Mouse (Mus musculus) MEL (cell line): ENCODE data around the gene Entpd6. TPM values are rescaled to one million over a fixed set of nuclear protein-coding genes. Genes with fewer than 3 reads are reported as not detected.

Experiments
- DNase-seq: peaks from one replicate; pipeline ENCODE4 v3.0.0; 2011; ENCODE audit warnings: low read depth, low spot score
- H3K27ac ChIP-seq: 2 replicates; pipeline ENCODE4 v1.5.1; 2012; ENCODE audit warnings: low read depth, mild to moderate bottlenecking, control low read depth, low read length, moderate library complexity; ENCODE audit not compliant: control insufficient read depth
- H3K27me3 ChIP-seq, 2 experiments: fragments of 150-350 bp in 1 of 2; sonication (generic) in 1 of 2; 2 replicates each; pipeline ENCODE4 v1.6.1; 2012; ENCODE audit warnings: low read length in 2 of 2, mild to moderate bottlenecking in 2 of 2, improper control_type of control experiment in 1 of 2, moderate library complexity in 1 of 2; ENCODE audit not compliant: insufficient read depth in 2 of 2, control insufficient read depth in 1 of 2
- H3K36me3 ChIP-seq, 2 experiments: 2 replicates each; pipeline ENCODE4 v1.6.1; 2012 to 2014; ENCODE audit warnings: low read length in 2 of 2, improper control_type of control experiment in 1 of 2, inconsistent platforms in 1 of 2, mild to moderate bottlenecking in 1 of 2; ENCODE audit not compliant: insufficient read depth in 2 of 2, control insufficient read depth in 1 of 2
- H3K4me1 ChIP-seq, 2 experiments: fragments of 150-350 bp in 1 of 2; sonication (generic) in 1 of 2; 2 replicates each; pipeline ENCODE4 v1.6.1; 2012; ENCODE audit warnings: low read length in 2 of 2, improper control_type of control experiment in 1 of 2, mild to moderate bottlenecking in 1 of 2; ENCODE audit not compliant: insufficient read depth in 2 of 2, control insufficient read depth in 1 of 2
- H3K4me3 ChIP-seq, 2 experiments: fragments of 150-350 bp in 1 of 2; sonication (generic) in 1 of 2; 2 replicates each; pipeline ENCODE4 v1.5.1; 2012; ENCODE audit warnings: low read depth in 2 of 2, low read length in 2 of 2, mild to moderate bottlenecking in 2 of 2, moderate library complexity in 2 of 2, control low read depth in 1 of 2, improper control_type of control experiment in 1 of 2; ENCODE audit not compliant: control insufficient read depth in 1 of 2, insufficient read depth in 1 of 2
- H3K79me2 ChIP-seq: 2 replicates; pipeline ENCODE4 v1.6.1; 2012; ENCODE audit warnings: mild to moderate bottlenecking, low read length, moderate library complexity; ENCODE audit not compliant: control insufficient read depth, poor library complexity, insufficient read depth
- H3K9ac ChIP-seq: 2 replicates; pipeline ENCODE4 v1.6.1; 2012; ENCODE audit warnings: low read depth, mild to moderate bottlenecking, control low read depth, low read length, moderate library complexity; ENCODE audit not compliant: control insufficient read depth, poor library complexity, severe bottlenecking
- H3K9me3 ChIP-seq: fragments of 150-350 bp; sonication (generic); replicated peaks from 2 replicates; pipeline ENCODE4 v1.6.1; 2012; ENCODE audit warnings: mild to moderate bottlenecking, low read length, improper control_type of control experiment, moderate library complexity; ENCODE audit not compliant: insufficient read depth
- BHLHE40 ChIP-seq: IDR thresholded peaks from 2 replicates; pipeline ENCODE4 v1.6.1; 2012; ENCODE audit warnings: low read depth, mild to moderate bottlenecking, inconsistent platforms, low read length, improper control_type of control experiment, borderline replicate concordance
- CHD1 ChIP-seq: IDR thresholded peaks from 2 replicates; pipeline ENCODE4 v1.6.1; 2012; ENCODE audit warnings: low read depth, mild to moderate bottlenecking, inconsistent platforms, low read length, improper control_type of control experiment
- EP300 ChIP-seq, 2 experiments: IDR thresholded peaks; 2 replicates each; pipeline ENCODE4 v1.6.1; 2011; ENCODE audit warnings: improper control_type of control experiment in 2 of 2, low read length in 2 of 2, low read depth in 1 of 2, mild to moderate bottlenecking in 1 of 2
- GABPA ChIP-seq: IDR thresholded peaks from 2 replicates; pipeline ENCODE4 v1.6.1; 2012; ENCODE audit warnings: low read depth, mild to moderate bottlenecking, inconsistent platforms, low read length, improper control_type of control experiment, moderate library complexity
- GATA1 ChIP-seq: IDR thresholded peaks from 2 replicates; pipeline ENCODE4 v1.6.1; 2011; ENCODE audit warnings: low read depth, low read length, improper control_type of control experiment
- JUND ChIP-seq: IDR thresholded peaks from 2 replicates; pipeline ENCODE4 v1.6.1; 2011; ENCODE audit warnings: low read depth, mild to moderate bottlenecking, improper control_type of control experiment, low read length
- MAX ChIP-seq: IDR thresholded peaks from 2 replicates; pipeline ENCODE4 v1.6.1; 2011; ENCODE audit warnings: low read length, improper control_type of control experiment
- MAZ ChIP-seq: IDR thresholded peaks from 2 replicates; pipeline ENCODE4 v1.6.1; 2012; ENCODE audit warnings: low read depth, mild to moderate bottlenecking, inconsistent platforms, low read length, improper control_type of control experiment
- POLR2AphosphoS5 ChIP-seq: IDR thresholded peaks from 2 replicates; pipeline ENCODE4 v1.6.1; 2012; ENCODE audit warnings: low read depth, borderline replicate concordance, mild to moderate bottlenecking, inconsistent platforms, low read length, moderate library complexity, mixed read lengths
- RAD21 ChIP-seq: IDR thresholded peaks from 2 replicates; pipeline ENCODE4 v1.6.1; 2011; ENCODE audit warnings: mild to moderate bottlenecking, low read depth, low read length, improper control_type of control experiment
- SIN3A ChIP-seq: IDR thresholded peaks from 2 replicates; pipeline ENCODE4 v1.6.1; 2012; ENCODE audit warnings: low read length, improper control_type of control experiment, inconsistent platforms
- TAL1 ChIP-seq: IDR thresholded peaks from 2 replicates; pipeline ENCODE4 v1.6.1; 2012; ENCODE audit warnings: mild to moderate bottlenecking, inconsistent platforms, low read length, moderate library complexity, mixed read lengths
- TCF12 ChIP-seq: IDR thresholded peaks from 2 replicates; pipeline ENCODE4 v1.6.1; 2014; ENCODE audit warnings: low read depth, mild to moderate bottlenecking, inconsistent platforms, low read length, improper control_type of control experiment, moderate library complexity
- UBTF ChIP-seq: IDR thresholded peaks from 2 replicates; pipeline ENCODE4 v1.6.1; 2012; ENCODE audit warnings: low read depth, mild to moderate bottlenecking, inconsistent platforms, low read length, improper control_type of control experiment, moderate library complexity, borderline replicate concordance; ENCODE audit not compliant: insufficient read depth
- USF1 ChIP-seq: IDR thresholded peaks from 2 replicates; pipeline ENCODE4 v1.6.1; 2014; ENCODE audit warnings: low read depth, mild to moderate bottlenecking, inconsistent platforms, low read length, improper control_type of control experiment, moderate library complexity
- USF2 ChIP-seq, 2 experiments: IDR thresholded peaks; 2 replicates each; pipeline ENCODE4 v1.6.1; 2011 to 2012; ENCODE audit warnings: improper control_type of control experiment in 2 of 2, low read length in 2 of 2, borderline replicate concordance in 1 of 2, inconsistent platforms in 1 of 2, low read depth in 1 of 2, mild to moderate bottlenecking in 1 of 2; ENCODE audit not compliant: insufficient read depth in 1 of 2
- ZKSCAN1 ChIP-seq: IDR thresholded peaks from 2 replicates; pipeline ENCODE4 v1.6.1; 2012; ENCODE audit warnings: low read depth, mild to moderate bottlenecking, inconsistent platforms, low read length, improper control_type of control experiment, moderate library complexity
- ZMIZ1 ChIP-seq: IDR thresholded peaks from 2 replicates; pipeline ENCODE4 v1.6.1; 2012; ENCODE audit warnings: low read depth, mild to moderate bottlenecking, inconsistent platforms, low read length, improper control_type of control experiment, moderate library complexity
- ZNF384 ChIP-seq: IDR thresholded peaks from 2 replicates; pipeline ENCODE4 v1.6.1; 2012; ENCODE audit warnings: low read depth, mild to moderate bottlenecking, inconsistent platforms, low read length, improper control_type of control experiment
- polyA plus RNA-seq, 2 experiments: library from polyadenylated mRNA; stranded (reverse) in 1 of 2; unstranded in 1 of 2; fragments of >175 nt in 1 of 2; fragments of >200 nt in 1 of 2; gene quantifications; 2 replicates each; pipeline versions ENCODE4 v1.2.1 to v1.2.4; 2012; ENCODE audit warnings: low replicate concordance in 2 of 2, low read depth in 1 of 2; ENCODE audit not compliant: insufficient read length in 2 of 2, insufficient read depth in 1 of 2, missing spikeins in 1 of 2
- total RNA-seq: library from RNA; depleted of rRNA; stranded (reverse); fragments of 300-350 nt; gene quantifications from 2 replicates; pipeline ENCODE4 v1.2.3, GENCODE M21; 2012

Gene Entpd6
- total and polyA plus RNA-seq, 3 experiments = 47.9 to 48.2 TPM; not detected in 1

GRCm38 (mm10) chr2:150766083-150766862, 17.4 kb downstream of the Entpd6 start:
- Histone ChIP-seq H3K9ac (no peak overlapping the region), H3K9me3 (no peaks in the 10 kb centered on the region), H3K79me2 (no peaks in the 10 kb centered on the region), H3K4me1 (no peaks in the 10 kb centered on the region), H3K4me3 (no peak overlapping the region), H3K27ac (no peak overlapping the region), H3K36me3 (no peaks in the 10 kb centered on the region; a peak in 1 of 4 replicates), H3K27me3 (no peaks in the 10 kb centered on the region)
- DNase-seq = peak; percentile 31
- no peak for TF ChIP-seq CHD1
- TF ChIP-seq ZMIZ1 = no peak
- no peak for TF ChIP-seq USF1

- no peaks in the 10 kb centered on the region for H3K9me3 ChIP-seq
- no peaks in the 10 kb centered on the region; a peak in 1 of 4 replicates for H3K36me3 ChIP-seq
- no peak overlapping the region for H3K9ac ChIP-seq
- TF ChIP-seq TAL1 (no peak), GATA1 (no peak), RAD21 (no peak), MAX (no peak), UBTF (no peak), USF2 (IDR thresholded peaks at IDR 0.05; ENCODE audit: borderline replicate concordance in 1 of 2, insufficient read depth in 1 of 2, low read depth in 1 of 2, low read length in 2 of 2) (no peak), ZNF384 (no peak), SIN3A (no peak), MAZ (no peak), JUND (no peak), GABPA (no peak), EP300 (IDR thresholded peaks at IDR 0.05; ENCODE audit: low read depth in 1 of 2, low read length in 2 of 2) (peak in 1 of 2 experiments; percentile 29; a peak in 1 of 4 replicates), POLR2AphosphoS5 (no peak), ZKSCAN1 (no peak), BHLHE40 (no peak), CHD1 (no peak), TCF12 (peak; percentile 8; the same call in 1 of the 2 replicates)
- no peaks in the 10 kb centered on the region for H3K79me2 ChIP-seq
- no peaks in the 10 kb centered on the region for H3K4me1 ChIP-seq
- H3K27me3 ChIP-seq = no peaks in the 10 kb centered on the region
- no peak overlapping the region for H3K4me3 ChIP-seq
- no peak for DNase-seq
- no peak overlapping the region for H3K27ac ChIP-seq
Measured at GRCm38 (mm10) chr2:150768678-150769077, 19.8 kb downstream of the Entpd6 start.
